Mouse (Mus musculus) kidney, adult 2 months (tissue): ENCODE measurements around the gene Akap5. TPM values are rescaled to one million over a fixed set of nuclear protein-coding genes. Genes with fewer than 3 reads are reported as not detected.

Source experiments
- DNase-seq: peaks from one replicate; pipeline ENCODE4 v3.0.0; 2021
- H3K27ac ChIP-seq: fragments of 200-500 bp; 2 replicates; pipeline ENCODE4 v1.5.1; 2012; ENCODE audit warnings: low read depth, low read length, control low read depth, inconsistent platforms; ENCODE audit not compliant: insufficient read depth
- H3K27me3 ChIP-seq: fragments of 200-500 bp; replicated peaks from 2 replicates; pipeline ENCODE4 v1.6.1; 2012; ENCODE audit warnings: mild to moderate bottlenecking, moderate library complexity, low read length, inconsistent platforms; ENCODE audit not compliant: control insufficient read depth, insufficient read depth
- H3K36me3 ChIP-seq: fragments of 200-500 bp; 2 replicates; pipeline ENCODE4 v1.6.1; 2012; ENCODE audit warnings: mild to moderate bottlenecking, moderate library complexity, low read length, inconsistent platforms; ENCODE audit not compliant: control insufficient read depth, insufficient read depth
- H3K4me1 ChIP-seq: fragments of 200-500 bp; 2 replicates; pipeline ENCODE4 v1.6.1; 2011; ENCODE audit warnings: low read length; ENCODE audit not compliant: control insufficient read depth, insufficient read depth
- H3K4me3 ChIP-seq: fragments of 200-500 bp; 2 replicates; pipeline ENCODE4 v1.5.1; 2011; ENCODE audit warnings: mild to moderate bottlenecking, low read depth, low read length, control low read depth; ENCODE audit not compliant: insufficient read depth
- CTCF ChIP-seq: fragments of 200-500 bp; conservative IDR thresholded peaks from 2 replicates; pipeline ENCODE4 v1.5.1; 2011; ENCODE audit warnings: low read depth, mild to moderate bottlenecking, control low read depth, low read length, moderate library complexity, mixed read lengths; ENCODE audit not compliant: insufficient read depth, insufficient read length
- POLR2A ChIP-seq: fragments of 200-500 bp; IDR thresholded peaks from one replicate; pipeline ENCODE4 v1.6.1; 2011; ENCODE audit warnings: low read depth, low read length, control low read depth
- WGBS: fragments of 180-500 bp; shearing (Covaris S2); methylation state at CpG from one replicate; pipeline ENCODE4 v1.1.7; 2018; 5-methylcytosine and 5-hydroxymethylcytosine counted together
- polyA plus RNA-seq: library from polyadenylated mRNA; depleted of rRNA; stranded (reverse); fragments of >200 nt; gene quantifications from 2 replicates; pipeline ENCODE4 v1.2.3, GENCODE M21; 2012

The Akap5 gene
- polyA plus RNA-seq, 1 experiment, result 0.27 TPM

DNA sequence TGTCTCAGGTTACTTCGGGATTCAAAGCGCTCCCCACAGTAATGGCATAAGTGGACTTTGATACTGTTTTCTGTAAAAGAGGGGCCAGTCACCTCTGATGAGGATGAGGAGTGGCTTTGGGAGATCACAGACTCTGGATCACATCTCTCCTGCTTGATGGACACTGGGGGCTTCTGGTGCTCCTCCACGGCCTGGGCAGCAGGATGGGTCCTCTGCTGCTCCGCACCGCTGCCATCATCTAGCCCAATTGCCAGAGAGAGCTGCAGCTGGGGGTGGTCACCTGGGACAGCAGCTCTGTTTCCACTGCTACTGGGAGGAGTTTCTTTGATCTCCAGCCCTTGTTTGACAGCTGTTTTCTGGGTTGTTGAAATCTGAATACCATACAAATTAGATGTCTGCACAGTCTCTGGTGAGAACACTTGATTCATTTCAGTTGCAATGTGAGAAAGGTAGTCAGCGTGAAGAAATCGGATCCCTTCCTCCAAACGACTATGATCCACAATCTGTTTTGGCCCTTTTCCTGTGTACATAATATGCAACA lies 25.1 kb downstream of the Akap5 start:
- Histone ChIP-seq H3K4me3 (no peak overlapping the region), H3K27ac (no peak overlapping the region), H3K27me3 (no peaks in the 10 kb centered on the region), H3K36me3 (no peaks in the 10 kb centered on the region; the same call in 1 of the 2 replicates), H3K4me1 (no peaks in the 10 kb centered on the region)
- TF ChIP-seq CTCF (no peak), POLR2A (no peak)
- 67% methylated on average over 8 of the region's 8 CpGs for WGBS
- no peak for DNase-seq

DNA sequence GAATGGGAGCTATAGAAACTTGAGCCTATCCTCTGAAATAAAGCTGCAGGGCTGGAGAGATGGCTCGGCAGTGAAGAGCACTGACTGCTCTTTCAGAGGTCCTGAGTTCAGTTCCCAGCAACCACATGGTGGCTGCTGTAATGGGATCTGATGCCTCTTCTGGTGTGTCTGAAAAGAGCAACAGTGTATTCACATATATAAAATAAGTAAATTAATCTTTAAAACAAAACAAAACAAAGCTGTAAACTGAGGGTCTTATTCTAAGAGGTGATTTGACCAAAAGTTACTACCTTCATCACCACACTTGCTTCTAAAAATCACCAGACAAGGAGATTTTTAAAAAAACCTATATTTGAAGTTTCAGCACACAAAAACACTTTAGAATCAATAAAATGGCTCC lies 36.2 kb downstream of the Akap5 start:
- DNase-seq, result no peak
- Histone ChIP-seq H3K36me3 (no peaks in the 10 kb centered on the region), H3K27me3 (no peaks in the 10 kb centered on the region), H3K4me1 (no peaks in the 10 kb centered on the region), H3K4me3 (no peak overlapping the region), H3K27ac (no peak overlapping the region)
- 92% methylated on average over 1 of the region's 1 CpGs for WGBS
- TF ChIP-seq POLR2A (no peak), CTCF (no peak)

DNA sequence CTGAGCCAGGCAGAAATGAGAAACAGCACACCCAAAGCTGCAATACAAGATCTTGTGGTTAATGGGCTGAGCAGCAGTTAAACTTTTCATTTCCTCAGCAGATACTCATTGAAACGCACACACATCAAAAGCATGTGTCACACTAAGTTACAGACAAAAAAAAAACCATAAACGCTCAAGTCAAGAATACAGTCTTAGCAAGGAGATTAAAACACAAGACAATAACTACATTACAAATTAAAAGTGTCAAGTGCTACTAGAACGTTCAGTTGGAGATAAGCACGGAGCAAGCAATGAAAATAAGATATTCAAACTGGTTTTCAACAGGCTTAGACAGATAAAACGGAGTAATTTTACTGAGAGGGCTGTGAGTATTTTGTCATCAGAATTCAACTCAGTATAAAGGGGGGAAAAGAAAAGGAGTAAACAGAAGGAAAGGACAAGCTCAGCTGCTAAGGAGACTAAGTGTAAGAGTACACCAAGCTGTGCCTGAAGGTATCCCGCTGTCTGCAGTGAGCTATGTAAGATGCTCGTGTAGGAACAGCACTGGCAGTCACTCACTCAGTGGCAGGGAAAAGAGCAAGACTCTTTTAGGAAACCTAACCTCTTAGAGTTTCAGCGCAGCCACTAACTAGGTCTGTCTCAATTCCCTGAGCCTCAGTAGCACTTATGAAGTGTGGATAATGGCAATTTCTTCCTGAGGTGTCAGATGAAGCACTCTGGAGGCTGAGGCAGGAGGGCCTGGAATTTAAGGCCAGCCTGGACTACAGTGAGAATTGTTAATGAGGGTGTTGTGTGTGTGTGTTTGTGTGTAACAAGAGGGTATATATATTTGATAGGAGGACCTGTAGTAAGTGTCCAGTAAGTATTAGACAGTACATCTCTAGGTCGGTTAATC lies 37.0 kb downstream of the Akap5 start:
- DNase-seq, result no peak
- TF ChIP-seq POLR2A (no peak), CTCF (no peak)
- Histone ChIP-seq H3K4me3 (no peak overlapping the region), H3K4me1 (no peaks in the 10 kb centered on the region), H3K36me3 (no peaks in the 10 kb centered on the region), H3K27me3 (no peaks in the 10 kb centered on the region), H3K27ac (no peak overlapping the region)
- 61% methylated on average over 9 of the region's 9 CpGs for WGBS

DNA sequence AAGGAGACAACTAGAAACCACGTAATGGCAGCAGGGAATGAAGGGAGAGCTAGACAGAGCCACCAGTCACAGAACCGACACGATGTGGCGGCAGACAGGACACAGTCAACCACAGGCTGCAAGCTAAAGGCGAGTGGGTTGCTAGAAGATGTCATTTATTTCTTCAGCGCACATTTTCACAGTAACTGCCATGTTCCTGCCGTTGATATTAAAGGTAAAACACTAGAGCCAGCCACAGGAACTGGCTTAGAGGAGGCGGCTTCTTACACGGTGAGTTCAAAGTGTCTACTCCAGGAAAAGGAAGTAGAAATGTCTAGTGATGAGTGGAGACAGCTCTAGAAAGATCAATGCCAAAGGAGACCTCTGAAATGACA lies 37.6 kb downstream of the Akap5 start:
- TF ChIP-seq POLR2A (no peak), CTCF (no peak)
- no peak for DNase-seq
- no peaks in the 10 kb centered on the region for H3K4me1 ChIP-seq
- no peak overlapping the region for H3K27ac ChIP-seq
- no peak overlapping the region for H3K4me3 ChIP-seq
- WGBS, result 74% methylated on average over 9 of the region's 9 CpGs
- no peaks in the 10 kb centered on the region for H3K36me3 ChIP-seq
- H3K27me3 ChIP-seq, result no peaks in the 10 kb centered on the region

DNA sequence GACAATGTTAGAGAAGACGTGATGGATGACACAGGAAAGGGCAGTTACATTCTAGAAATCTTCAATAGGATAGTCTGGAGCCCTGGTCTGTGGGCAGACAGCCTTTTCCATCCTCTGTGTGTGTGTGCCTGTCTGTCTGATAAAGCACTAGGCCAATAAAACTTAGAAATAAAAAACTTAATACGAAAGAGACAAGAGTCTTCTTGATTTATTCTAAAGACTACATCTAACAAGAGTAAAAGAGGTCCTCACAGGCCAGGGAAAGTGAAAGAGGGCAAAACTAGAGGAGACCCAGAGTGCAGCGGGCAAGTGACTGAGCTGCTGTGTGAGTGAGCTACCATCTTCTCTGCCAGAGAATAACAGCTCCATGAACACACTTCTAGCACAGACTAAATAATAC lies 41.6 kb downstream of the Akap5 start:
- TF ChIP-seq POLR2A, result no peak
- TF ChIP-seq CTCF, result no peak
- DNase-seq, result no peak
- Histone ChIP-seq H3K4me1 (peaks cover 7% of the 10 kb centered on the region; the same call in 1 of the 2 replicates), H3K27ac (no peak overlapping the region), H3K27me3 (no peaks in the 10 kb centered on the region), H3K4me3 (no peak overlapping the region), H3K36me3 (no peaks in the 10 kb centered on the region)
- 74% methylated on average over 3 of the region's 3 CpGs for WGBS

DNA sequence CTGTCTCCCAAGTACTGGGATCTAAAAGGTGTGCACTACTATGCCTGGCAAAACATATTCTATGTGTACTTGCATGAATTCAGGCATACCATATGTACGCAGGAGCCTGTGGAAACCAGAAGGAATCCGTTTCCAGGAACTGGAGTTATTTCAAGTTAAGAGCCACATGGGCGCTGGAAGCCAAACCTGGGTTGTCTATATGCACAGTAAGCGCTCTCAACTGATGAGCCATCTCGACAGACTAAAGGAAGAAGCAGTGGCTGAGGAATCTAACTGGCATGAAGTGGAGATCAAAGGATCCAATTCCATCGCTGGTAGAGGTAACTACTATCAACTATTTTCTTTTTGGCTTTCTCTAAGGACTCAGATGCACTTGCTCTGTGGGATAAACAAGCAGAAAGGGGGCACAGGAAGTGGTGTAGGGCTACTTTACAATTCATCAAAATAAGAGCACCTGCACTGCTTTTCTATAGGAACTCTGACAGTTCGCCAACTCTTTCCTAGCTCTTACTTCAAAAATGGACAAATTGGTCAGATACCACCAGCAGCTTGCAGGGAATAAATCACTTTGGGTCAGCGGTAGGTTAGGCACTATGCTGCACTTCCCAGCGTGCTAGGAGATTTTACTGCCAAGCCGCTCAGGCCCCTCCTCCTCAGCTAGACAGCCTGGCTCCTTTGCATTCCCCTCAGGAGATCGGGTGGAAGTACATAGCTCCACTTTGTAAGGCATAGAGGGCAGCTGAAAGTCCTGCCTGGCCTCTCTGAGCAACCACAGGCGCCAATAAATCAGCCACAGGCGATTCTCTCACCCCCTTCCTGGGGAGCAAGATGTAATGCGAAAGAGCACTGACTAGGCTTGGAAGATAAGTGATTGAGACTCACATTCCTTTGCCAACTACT lies 42.7 kb downstream of the Akap5 start:
- TF ChIP-seq POLR2A, result no peak
- no peak for TF ChIP-seq CTCF
- Histone ChIP-seq H3K4me3 (no peak overlapping the region), H3K4me1 (peaks cover 12% of the 10 kb centered on the region; the same call in 1 of the 2 replicates), H3K27me3 (no peaks in the 10 kb centered on the region), H3K36me3 (no peaks in the 10 kb centered on the region), H3K27ac (no peak overlapping the region)
- 34% methylated on average over 14 of the region's 14 CpGs for WGBS
- peak; percentile 64 for DNase-seq
